Mouse (Mus musculus) midbrain, embryonic 12.5 days (tissue): ENCODE measurements around the gene Vmn2r27. TPM values are rescaled to one million over a fixed set of nuclear protein-coding genes. Genes with fewer than 3 reads are reported as not detected.

Experiments
- polyA plus RNA-seq: library from polyadenylated mRNA; unstranded; fragments of >200 nt; fragmentation: Nextera tagmentation; extraction: Ambion mirVana; gene quantifications from 2 replicates; pipeline ENCODE4 v1.2.1, GENCODE M21; 2016

The Vmn2r27 gene
- polyA plus RNA-seq, 1 experiment from 2014 or later = not detected

Other genes with a start within 250 kb of the Vmn2r27 start
- gene Vmn2r26, start 207.3 kb downstream of the Vmn2r27 start, polyA plus RNA-seq = not detected in 2 replicates
- 0.05 and 0.08 TPM in 2 replicates for gene Cd163, start 72.8 kb upstream of the Vmn2r27 start, polyA plus RNA-seq
- 64.7 and 68.1 TPM in 2 replicates for gene Pex5, start 183.2 kb upstream of the Vmn2r27 start, polyA plus RNA-seq
- gene Clstn3, start 232.9 kb upstream of the Vmn2r27 start, polyA plus RNA-seq = 32.4 and 33.1 TPM in 2 replicates